Mouse (Mus musculus) lung, adult 2 months (tissue): Measurements from ENCODE around the gene Prkcd.

Source experiments
- CTCF ChIP-seq: fragments of 200-500 bp; IDR thresholded peaks from 2 replicates; pipeline ENCODE4 v1.5.1; 2011; ENCODE audit warnings: mild to moderate bottlenecking, low read length, control low read depth; ENCODE audit not compliant: insufficient read depth
- POLR2A ChIP-seq: fragments of 200-500 bp; IDR thresholded peaks from 2 replicates; pipeline ENCODE4 v1.6.1; 2011; ENCODE audit warnings: low read depth, mild to moderate bottlenecking, control low read depth, low read length, borderline replicate concordance; ENCODE audit errors: extremely low read depth

GRCm38 (mm10) chr14:30612962-30613715, 12.9 kb downstream of the Prkcd start:
- TF ChIP-seq CTCF = no peak
- no peak for TF ChIP-seq POLR2A
